Mouse (Mus musculus): ENCODE measurements at regions not wholly inside any gene's neighbourhood (a gene's known extent, or its start where the extent isn't known, plus 50 kb on each side); places are given as distances from the start of the nearest gene placed in this dataset.

- TF ChIP-seq CTCF (IDR thresholded peaks at IDR 0.05) (no peak), EP300 (IDR thresholded peaks at IDR 0.05) (peak; percentile 76)
Observed at GRCm38 (mm10) chr10:19161149-19161548, 145.7 kb upstream of the Tnfaip3 start.

Data from lung, postnatal 0 days (tissue).